Mouse (Mus musculus): ENCODE results near the gene Tsc22d1.
A peak's percentile ranks its signal among the peaks of the same experiment; 100 is the strongest.

The Tsc22d1 gene

DNA sequence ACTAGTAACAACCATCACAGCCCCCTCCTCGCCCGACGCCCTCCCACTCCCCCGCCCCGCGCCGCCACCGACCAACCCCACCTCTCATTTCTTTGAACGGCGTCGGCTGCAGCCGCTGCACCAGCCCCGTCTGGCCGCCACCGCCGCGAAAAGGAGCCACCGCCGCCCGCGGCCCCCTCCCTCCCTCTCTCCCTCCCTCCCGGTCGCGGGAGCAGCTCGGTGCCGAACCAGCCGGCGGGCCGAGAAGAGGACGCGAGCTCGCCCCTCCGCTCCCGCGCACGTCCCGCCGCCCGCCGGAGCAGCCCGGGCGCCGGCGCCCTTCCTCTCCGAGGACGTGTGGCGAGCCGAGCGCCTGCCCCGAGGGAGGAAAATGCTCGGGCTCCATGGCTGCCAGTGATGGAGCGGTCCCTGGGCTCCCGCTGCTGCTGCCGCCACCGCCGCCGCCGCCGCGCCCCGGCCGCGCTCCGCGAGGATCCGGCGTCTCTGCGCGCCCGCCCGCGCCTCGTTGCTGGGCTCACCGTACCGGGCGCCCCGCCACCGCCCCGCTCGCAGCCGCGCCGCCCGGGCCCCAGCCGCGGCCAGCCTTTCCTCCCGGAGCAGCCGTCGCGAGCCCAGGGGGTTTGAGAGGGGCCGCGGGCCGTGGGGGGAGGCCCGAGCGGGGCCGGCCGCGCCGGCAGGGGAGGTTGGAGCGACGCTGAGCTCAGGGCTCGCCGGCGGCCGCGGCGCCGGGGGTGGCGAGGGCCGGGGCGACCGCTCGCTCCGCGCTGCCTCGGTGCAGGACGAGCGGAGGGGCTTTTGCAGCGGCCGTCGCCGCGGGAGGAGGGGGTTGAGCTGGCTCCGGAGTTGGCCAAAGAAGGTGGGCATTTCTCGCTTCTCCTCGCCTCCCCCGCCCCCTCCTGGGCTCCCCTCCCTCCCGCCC lies at the start of gene Tsc22d1:
Gene Tsc22d1 (plus strand): TSS at position 100 of the 919 bp plus-strand sequence.
- peak in 1 of 2 experiments; percentile 33 for DNase-seq (ENCODE audit: low spot score in 2 of 2)

DNA sequence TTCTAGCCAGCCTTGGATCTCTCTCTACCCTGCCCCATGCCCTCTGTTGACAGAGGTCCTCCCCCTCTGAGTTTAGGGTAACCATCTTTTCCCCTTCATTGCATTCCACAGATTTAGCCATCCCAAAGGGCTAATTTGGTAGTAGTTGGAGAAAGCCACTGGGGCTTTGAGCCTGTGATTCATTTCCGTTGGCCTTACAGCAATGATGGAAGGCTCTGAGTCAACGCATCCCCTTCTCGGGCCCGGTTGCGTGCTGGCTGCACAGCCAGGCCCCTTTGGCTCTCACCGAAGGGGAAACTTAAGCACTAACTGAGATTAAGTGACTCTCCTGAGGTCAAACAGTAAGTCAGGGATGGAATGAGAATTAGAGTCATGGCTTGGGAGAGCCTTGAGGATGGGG lies 41.1 kb upstream of the Tsc22d1 start:
- DNase-seq (ENCODE audit: low spot score in 2 of 2), result no peak

DNA sequence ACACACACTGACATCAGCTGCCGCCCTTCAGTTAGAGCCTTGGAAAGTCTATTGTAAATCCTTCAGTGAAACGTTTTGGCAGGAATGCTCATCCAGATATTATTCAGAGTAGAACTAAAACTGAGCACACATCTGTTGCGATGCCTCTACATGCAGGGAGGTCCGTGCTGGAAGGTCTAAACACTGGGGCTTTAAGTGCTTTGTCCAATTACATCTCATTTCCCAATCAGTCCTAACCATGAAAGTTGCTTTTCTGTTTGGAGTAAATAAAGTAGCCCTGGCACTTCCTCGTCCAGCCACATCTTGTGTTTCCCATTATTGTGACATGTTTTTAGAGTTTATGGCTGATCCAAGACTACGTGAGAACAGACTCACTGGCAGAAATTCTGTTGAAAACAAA lies 40.2 kb upstream of the Tsc22d1 start:
- no peak for DNase-seq (ENCODE audit: low spot score in 2 of 2)

DNA sequence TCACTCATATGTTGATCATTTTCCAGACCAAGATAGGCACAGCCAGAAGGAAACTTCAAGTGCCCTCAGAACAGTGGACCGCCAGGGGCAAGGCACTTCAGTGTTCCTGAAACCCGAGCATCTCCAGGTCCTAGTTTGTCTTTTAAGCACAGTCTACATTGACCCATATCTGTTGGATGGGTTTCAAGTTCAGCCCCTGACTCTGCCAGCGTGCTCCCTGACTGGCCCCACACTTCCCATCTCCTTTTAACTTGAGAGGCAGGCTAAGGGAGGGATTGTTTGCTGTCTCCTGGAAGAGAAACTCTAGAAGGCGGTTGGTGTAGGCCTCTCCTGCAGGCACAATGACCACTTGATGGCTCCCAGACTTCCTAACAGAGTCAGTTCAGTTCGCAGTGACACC lies 38.2 kb upstream of the Tsc22d1 start:
- no peak for DNase-seq (ENCODE audit: low spot score in 2 of 2)

GRCm38 (mm10) chr14:76379411-76379810 lies 35.4 kb upstream of the Tsc22d1 start:
- DNase-seq (ENCODE audit: low spot score in 2 of 2), result no peak

DNA sequence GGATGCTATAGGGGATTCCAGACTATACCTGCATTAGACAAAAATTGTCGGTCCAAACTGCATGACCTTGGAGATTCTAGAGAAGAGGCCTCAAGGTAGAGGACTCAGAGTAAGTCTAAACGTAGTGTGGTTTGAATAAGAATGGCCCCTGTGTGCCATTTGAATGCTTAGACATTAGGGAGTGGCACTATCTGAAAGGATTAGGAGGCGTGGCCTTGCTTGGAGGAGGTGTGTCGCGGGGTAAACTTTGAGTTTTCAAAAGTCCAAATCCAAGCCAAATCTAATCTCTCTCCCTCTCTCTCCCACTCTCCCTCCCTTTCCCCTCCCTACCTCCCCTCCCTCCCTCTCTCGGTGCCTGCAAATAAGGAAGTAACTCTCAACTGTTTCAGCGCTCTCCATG lies 26.7 kb upstream of the Tsc22d1 start:
- no peak for DNase-seq (ENCODE audit: low spot score in 2 of 2)

DNA sequence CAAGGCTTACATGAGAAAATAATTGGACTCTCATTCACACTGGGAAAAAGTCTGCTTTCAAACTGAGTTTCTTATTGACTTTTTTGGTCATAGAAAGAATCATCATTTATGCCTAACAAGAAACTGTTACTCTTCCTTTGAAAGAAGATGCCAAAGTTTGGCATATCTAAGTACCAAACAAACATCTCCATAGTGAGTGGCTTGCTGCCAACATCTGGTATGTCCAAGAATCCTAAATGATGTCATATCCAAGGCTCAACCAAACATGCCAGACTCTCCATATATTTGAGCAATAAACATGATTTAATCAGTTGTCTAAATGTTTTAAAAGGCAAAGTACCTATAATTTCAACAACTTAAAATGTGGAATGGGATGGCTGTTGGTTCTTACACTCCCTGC lies 16.5 kb upstream of the Tsc22d1 start:
- DNase-seq (ENCODE audit: low spot score in 2 of 2), result no peak

DNA sequence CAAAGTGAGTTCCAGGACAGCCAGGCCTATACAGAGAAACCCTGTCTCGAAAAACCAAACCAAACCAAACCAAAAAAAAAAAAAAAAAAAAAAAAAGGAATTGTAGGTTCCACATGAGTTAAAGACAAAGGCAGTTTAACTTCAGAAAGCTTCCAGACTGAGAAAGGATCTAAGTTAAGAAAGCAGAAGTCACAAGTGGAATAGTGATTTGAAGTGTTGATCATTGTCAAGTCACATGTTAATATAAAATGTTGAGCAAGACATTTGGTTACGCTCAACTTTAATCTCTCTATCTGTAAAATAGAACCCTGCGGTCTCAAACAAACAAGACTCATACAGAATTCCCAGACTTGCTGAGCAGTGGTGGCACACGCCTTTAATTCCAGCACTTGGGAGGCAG lies 12.2 kb upstream of the Tsc22d1 start:
- no peak for DNase-seq (ENCODE audit: low spot score in 2 of 2)

DNA sequence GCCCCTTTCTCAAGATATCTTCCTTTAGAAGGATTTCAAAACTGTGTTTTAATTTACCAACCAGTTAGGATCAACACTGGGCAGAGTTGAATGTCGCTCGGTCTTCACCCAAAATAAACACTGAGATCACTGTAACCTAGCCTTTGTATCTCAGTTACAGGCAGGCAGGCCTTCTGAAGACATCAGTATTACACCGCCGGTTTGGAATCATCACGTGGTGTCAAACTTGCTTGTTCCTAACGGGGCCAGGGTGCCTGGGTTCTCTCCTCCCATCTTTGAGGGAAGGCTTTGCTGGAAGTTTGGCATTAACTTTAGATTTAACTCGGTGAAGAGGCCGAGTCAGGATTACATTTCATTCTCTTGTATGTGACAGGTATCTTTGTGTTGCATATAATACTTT lies 5.7 kb upstream of the Tsc22d1 start:
- no peak for DNase-seq (ENCODE audit: low spot score in 2 of 2)

GRCm38 (mm10) chr14:76413773-76414121 lies 1.0 kb upstream of the Tsc22d1 start:
- DNase-seq (ENCODE audit: low spot score in 2 of 2), result no peak

DNA sequence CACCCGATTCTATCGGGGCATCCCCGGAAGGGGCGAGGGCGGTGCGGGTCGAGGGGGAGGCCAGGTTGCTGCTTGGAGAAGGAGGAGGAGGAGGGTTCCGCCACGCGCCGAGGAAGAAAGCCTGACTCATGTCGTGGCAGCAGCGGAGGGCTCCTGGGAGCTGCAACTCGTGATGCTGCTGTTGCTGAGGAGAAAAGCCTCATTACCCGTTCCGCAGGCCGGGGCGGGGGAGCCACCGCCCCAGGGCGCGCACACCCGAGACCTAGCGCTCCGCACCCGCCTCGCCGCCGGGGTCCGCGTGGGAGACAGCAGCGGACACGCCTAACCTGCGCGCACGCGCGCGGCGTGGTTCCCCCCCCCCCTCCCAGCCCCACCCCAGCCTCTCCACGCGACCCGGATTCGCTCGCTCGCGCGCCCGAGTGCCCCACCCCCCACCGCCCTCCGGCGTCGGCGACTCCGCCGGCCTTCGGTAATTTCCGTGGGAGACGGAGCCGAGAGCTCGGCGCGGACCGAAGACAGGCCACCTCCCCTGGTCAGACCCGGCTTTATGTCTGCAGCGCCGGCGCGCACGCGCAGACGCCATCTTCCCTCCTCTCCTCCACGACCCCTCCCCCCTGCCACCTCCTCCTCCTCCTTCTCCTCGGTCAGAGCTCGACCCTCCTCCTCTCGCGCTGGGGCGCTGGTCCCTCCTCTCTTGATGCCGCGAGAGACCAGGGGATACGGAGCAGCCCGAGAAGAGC lies 469 bp upstream of the Tsc22d1 start:
- peak; percentile 93 to 96 for DNase-seq (ENCODE audit: low spot score in 2 of 2)

DNA sequence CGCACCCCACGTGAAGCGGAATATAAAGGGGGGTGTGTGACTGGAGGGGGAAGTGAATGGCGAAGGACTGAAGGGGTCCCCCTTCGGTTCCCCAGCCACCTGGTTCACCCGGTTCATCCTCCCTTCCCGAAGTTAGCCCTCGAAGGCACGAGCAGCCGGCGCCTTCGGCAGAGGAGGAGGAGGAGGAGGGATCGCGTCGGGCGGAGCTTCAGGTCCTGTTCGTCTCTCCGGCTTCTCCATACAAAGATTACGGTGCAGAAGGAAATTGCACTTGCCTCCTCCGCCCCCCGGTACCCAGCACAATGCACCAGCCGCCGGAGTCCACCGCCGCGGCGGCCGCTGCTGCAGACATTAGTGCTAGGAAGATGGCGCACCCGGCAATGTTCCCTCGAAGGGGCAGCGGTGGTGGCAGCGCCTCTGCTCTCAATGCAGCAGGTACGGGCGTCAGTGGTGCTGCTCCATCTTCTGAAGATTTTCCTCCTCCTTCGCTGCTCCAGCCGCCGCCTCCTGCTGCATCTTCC lies 1.1 kb downstream of the Tsc22d1 start:
- DNase-seq (ENCODE audit: low spot score in 2 of 2), result peak; percentile 48 to 53

DNA sequence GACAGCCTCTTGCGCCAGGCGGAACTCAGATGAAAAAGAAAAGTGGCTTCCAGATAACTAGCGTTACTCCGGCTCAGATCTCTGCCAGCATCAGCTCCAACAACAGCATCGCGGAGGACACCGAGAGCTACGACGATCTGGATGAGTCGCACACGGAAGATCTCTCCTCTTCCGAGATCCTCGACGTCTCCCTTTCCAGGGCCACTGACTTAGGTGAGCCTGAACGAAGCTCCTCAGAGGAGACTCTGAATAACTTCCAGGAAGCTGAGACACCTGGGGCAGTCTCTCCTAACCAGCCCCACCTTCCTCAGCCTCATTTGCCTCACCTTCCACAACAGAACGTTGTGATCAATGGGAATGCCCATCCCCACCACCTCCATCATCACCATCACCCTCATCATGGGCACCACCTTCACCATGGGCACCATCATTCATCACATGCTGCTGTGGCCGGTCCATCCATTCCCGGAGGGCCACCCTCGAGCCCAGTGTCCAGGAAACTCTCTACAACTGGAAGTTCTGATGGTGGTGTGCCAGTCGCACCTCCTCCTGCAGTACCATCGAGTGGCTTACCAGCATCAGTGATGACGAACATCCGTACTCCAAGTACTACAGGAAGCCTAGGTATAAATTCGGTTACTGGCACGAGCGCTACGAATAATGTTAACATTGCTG lies 1.7 kb downstream of the Tsc22d1 start:
- DNase-seq (ENCODE audit: low spot score in 2 of 2), result no peak

DNA sequence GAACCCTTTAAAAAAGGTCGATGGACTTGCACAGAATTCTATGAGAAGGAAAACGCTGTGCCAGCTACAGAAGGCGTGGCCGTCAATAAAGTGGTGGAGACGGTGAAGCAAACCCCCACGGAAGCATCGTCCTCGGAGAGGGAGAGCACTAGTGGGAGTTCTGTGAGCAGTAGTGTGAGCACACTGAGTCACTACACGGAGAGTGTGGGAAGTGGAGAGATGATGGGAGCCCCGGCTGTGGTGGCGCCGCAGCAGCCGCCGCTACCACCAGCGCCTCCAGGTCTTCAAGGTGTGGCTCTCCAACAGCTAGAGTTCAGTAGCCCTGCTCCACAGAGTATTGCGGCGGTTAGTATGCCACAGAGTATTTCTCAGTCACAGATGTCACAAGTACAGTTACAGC lies 2.6 kb downstream of the Tsc22d1 start:
- DNase-seq (ENCODE audit: low spot score in 2 of 2), result no peak

GRCm38 (mm10) chr14:76420726-76421125 lies 6.0 kb downstream of the Tsc22d1 start:
- DNase-seq (ENCODE audit: low spot score in 2 of 2), result no peak

DNA sequence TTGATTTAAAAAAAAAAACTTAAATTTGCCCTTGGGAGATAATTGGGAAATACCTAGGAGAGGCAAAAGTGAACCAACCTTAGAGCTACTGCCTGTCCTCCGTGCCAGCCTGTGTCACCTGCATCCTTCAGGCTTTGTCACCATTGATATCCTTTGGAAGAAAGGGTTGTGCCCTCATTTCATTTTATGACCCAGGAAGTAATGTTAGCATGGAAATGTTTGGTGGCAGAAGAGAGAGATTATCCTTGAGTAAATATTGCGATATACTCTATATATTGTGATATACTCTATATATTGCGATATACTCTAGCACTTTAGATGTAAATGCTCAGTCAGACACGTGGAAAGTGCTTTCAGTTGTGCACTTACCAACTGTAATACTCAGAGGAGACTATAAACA lies 6.4 kb downstream of the Tsc22d1 start:
- no peak for DNase-seq (ENCODE audit: low spot score in 2 of 2)

DNA sequence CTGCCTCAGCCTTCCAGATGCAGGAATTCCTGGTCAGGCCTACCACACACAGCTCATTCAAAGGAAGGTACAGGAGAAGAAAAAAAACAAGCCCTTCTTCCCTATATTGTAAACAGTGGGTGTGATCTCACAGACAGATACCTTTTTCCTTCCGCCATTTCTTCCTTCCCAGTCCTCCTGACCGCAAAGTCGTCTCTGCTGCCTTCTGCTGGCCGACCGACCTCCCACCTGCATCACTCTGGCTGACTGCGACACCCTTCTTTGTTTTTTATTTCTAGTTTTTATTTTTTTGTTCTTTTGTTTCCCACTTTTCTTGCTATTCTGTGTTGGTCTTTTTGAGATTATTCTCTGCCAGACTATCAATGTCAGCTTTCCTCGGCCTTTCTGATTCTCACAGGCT lies 10.7 kb downstream of the Tsc22d1 start:
- no peak for DNase-seq (ENCODE audit: low spot score in 2 of 2)

- DNase-seq (ENCODE audit: low spot score in 2 of 2), result no peak
These were observed 11.3 kb downstream of the Tsc22d1 start for GRCm38 (mm10) chr14:76425986-76426530.

DNA sequence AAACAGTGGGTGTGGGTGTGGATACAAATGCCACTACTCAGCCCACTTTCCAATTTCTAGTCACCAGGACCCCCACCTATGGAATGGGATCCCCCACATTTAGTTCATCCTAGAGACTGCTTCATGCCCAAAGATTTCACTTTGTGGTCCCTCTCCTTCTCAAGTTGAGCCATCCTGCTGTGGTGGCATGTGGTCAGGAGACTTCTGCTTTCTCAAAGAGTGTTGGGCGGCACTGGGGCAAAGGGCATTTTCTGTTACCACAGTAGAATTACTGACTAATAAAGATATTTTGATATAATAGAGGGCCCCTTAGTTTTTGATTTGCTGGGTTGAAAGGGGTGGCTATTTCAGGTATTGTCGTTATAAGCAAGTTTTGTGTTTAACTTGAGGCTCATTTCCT lies 14.1 kb downstream of the Tsc22d1 start:
- DNase-seq (ENCODE audit: low spot score in 2 of 2), result no peak

DNA sequence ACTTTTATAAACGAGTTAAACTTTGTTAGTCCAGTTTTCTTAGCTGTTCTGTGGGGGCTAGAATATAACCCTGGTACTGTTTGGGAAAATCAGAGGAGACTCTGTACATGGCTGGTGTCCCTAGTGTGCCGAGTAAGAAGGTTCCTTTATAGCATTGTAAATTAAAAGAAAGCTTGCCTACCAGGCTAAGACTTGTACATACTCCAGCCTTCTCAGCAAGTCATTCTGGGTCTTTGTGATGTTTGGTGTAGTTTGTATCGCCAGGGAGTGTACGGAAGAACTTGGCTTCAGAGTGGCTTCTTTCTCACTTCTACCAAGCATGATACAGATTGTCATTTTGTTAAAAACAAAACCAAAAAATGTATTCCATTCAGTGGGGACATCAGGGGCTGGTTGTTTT lies 17.2 kb downstream of the Tsc22d1 start:
- no peak for DNase-seq (ENCODE audit: low spot score in 2 of 2)

- no peak for DNase-seq (ENCODE audit: low spot score in 2 of 2)
These were observed 17.6 kb downstream of the Tsc22d1 start for GRCm38 (mm10) chr14:76432369-76432768.

DNA sequence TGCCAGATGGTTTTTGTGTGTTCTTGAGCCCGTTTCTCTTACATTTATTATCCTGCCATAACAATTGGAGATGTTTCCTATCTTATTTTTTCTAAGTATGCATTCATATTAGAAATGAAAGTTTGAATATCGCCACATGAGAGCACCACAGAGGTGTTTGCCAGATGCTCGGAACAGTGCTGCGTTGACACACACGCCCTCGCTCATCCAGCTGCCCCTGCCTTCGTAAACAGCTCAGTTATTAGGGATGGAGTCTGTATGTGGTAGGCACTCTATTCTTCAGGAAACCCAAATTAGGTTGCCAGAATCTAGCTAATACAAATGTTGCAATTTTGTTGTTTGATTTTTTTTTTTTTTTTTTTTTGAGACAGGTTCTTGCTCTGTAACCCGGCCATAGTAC lies 18.1 kb downstream of the Tsc22d1 start:
- DNase-seq (ENCODE audit: low spot score in 2 of 2), result no peak

Measured in frontal cortex, postnatal 14 days (tissue).